Mouse (Mus musculus) midbrain, embryonic 11.5 days (tissue): Measurements from ENCODE around the gene Dvl1. TPM values are rescaled to one million over a fixed set of nuclear protein-coding genes. Genes with fewer than 3 reads are reported as not detected.

ENCODE experiments used
- ATAC-seq: fragments of 200-750 bp; cut with Nextera tagmentation; 2 replicates; pipeline ENCODE4 v1.8.0; 2017; ENCODE audit warnings: moderate TSS enrichment, moderate library complexity; ENCODE audit not compliant: low FRiP score
- DNase-seq: peaks from one replicate; pipeline ENCODE4 v3.0.0; 2015; ENCODE audit warnings: low spot score; ENCODE audit errors: missing footprints
- H3K27ac ChIP-seq: fragments of 300-500 bp; sonication (generic); 2 replicates; pipeline ENCODE4 v1.5.1; 2014; ENCODE audit warnings: low read depth, low read length
- H3K27me3 ChIP-seq: fragments of 300-500 bp; sonication (generic); 2 replicates; pipeline ENCODE4 v1.6.1; 2014; ENCODE audit warnings: mild to moderate bottlenecking, low read length, moderate library complexity, mixed read lengths; ENCODE audit not compliant: control insufficient read depth, insufficient read depth
- H3K36me3 ChIP-seq: fragments of 300-500 bp; sonication (generic); 2 replicates; pipeline ENCODE4 v1.6.1; 2014; ENCODE audit warnings: mild to moderate bottlenecking, low read length, moderate library complexity, mixed read lengths; ENCODE audit not compliant: control insufficient read depth, insufficient read depth
- H3K4me1 ChIP-seq: fragments of 300-500 bp; sonication (generic); 2 replicates; pipeline ENCODE4 v1.6.1; 2014; ENCODE audit warnings: low read length; ENCODE audit not compliant: control insufficient read depth, insufficient read depth
- H3K4me2 ChIP-seq: fragments of 300-500 bp; sonication (generic); 2 replicates; pipeline ENCODE4 v1.6.1; 2014; ENCODE audit warnings: mild to moderate bottlenecking, moderate library complexity
- H3K4me3 ChIP-seq: fragments of 300-500 bp; sonication (generic); 2 replicates; pipeline ENCODE4 v1.5.1; 2014; ENCODE audit warnings: low read depth, low read length
- H3K9ac ChIP-seq: fragments of 300-500 bp; sonication (generic); 2 replicates; pipeline ENCODE4 v1.6.1; 2014; ENCODE audit warnings: low read length
- H3K9me3 ChIP-seq: fragments of 300-500 bp; sonication (generic); 2 replicates; pipeline ENCODE4 v1.6.1; 2016; ENCODE audit warnings: low read length; ENCODE audit not compliant: control insufficient read depth
- WGBS: fragments of 180-500 bp; shearing (Covaris S2); extraction: QIAGEN DNeasy Blood & Tissue Kit; methylation state at CpG from one replicate; pipeline ENCODE4 v1.1.7; 2014; 5-methylcytosine and 5-hydroxymethylcytosine counted together
- polyA plus RNA-seq: library from polyadenylated mRNA; unstranded; fragments of >200 nt; fragmentation: Nextera tagmentation; extraction: Ambion mirVana; gene quantifications from 2 replicates; pipeline ENCODE4 v1.2.1, GENCODE M21; 2014

Gene Dvl1
- polyA plus RNA-seq, 1 experiment from 2014 or later: 10.7 TPM

- no peaks in the 10 kb centered on the region for H3K36me3 ChIP-seq
Observed at GRCm38 (mm10) chr4:155847591-155848352, 570 bp downstream of the Dvl1 start.

GRCm38 (mm10) chr4:155848434-155849095 lies 1.4 kb downstream of the Dvl1 start:
- Histone ChIP-seq H3K27me3 (no peaks in the 10 kb centered on the region), H3K9ac (peak overlapping the region; percentile 91), H3K4me2 (peak overlapping the region; percentile 94), H3K4me3 (peak overlapping the region; percentile 91), H3K36me3 (no peaks in the 10 kb centered on the region), H3K27ac (no peak overlapping the region), H3K9me3 (no peaks in the 10 kb centered on the region), H3K4me1 (peaks cover 22% of the 10 kb centered on the region)
- ATAC-seq: no peak
- WGBS: 58% methylated on average over 7 of the region's 7 CpGs
- DNase-seq: no peak

More at GRCm38 (mm10) chr4:155847591-155848352, 570 bp downstream of the Dvl1 start:
- Histone ChIP-seq H3K4me3 (peak overlapping the region; percentile 91), H3K4me1 (peaks cover 22% of the 10 kb centered on the region), H3K27ac (peak overlapping the region; percentile 30), H3K4me2 (peak overlapping the region; percentile 94), H3K9ac (peak overlapping the region; percentile 91), H3K9me3 (no peaks in the 10 kb centered on the region), H3K27me3 (no peaks in the 10 kb centered on the region)
- peak; percentile 93 for DNase-seq
- ATAC-seq: peak; percentile 75
- WGBS: 2% methylated on average over 62 of the region's 69 CpGs

- H3K4me3 ChIP-seq: no peak overlapping the region
Observed at GRCm38 (mm10) chr4:155849391-155849790, 2.2 kb downstream of the Dvl1 start.

GRCm38 (mm10) chr4:155849792-155850451 lies 2.7 kb downstream of the Dvl1 start:
- H3K36me3 ChIP-seq: no peaks in the 10 kb centered on the region
- no peak for DNase-seq
- no peak for ATAC-seq
- H3K4me2 ChIP-seq: no peak overlapping the region
- no peak overlapping the region for H3K9ac ChIP-seq
- WGBS: 90% methylated on average over 3 of the region's 3 CpGs
- H3K4me3 ChIP-seq: no peak overlapping the region
- no peak overlapping the region for H3K27ac ChIP-seq
- H3K9me3 ChIP-seq: no peaks in the 10 kb centered on the region
- H3K4me1 ChIP-seq: peaks cover 22% of the 10 kb centered on the region
- no peaks in the 10 kb centered on the region for H3K27me3 ChIP-seq

More at GRCm38 (mm10) chr4:155849391-155849790, 2.2 kb downstream of the Dvl1 start:
- Histone ChIP-seq H3K27me3 (no peaks in the 10 kb centered on the region), H3K4me2 (no peak overlapping the region), H3K4me1 (peaks cover 22% of the 10 kb centered on the region), H3K9ac (no peak overlapping the region; the same call in 1 of the 2 replicates), H3K9me3 (no peaks in the 10 kb centered on the region), H3K36me3 (no peaks in the 10 kb centered on the region), H3K27ac (no peak overlapping the region)
- DNase-seq: no peak
- WGBS: 97% methylated on average over 2 of the region's 2 CpGs
- no peak for ATAC-seq

- WGBS: 90% methylated on average over 3 of the region's 3 CpGs
Observed at GRCm38 (mm10) chr4:155851368-155851767, 4.2 kb downstream of the Dvl1 start.

GRCm38 (mm10) chr4:155851951-155852411 lies 4.8 kb downstream of the Dvl1 start:
- H3K4me2 ChIP-seq: no peak overlapping the region
- DNase-seq (no peak), ATAC-seq (no peak)
- H3K9ac ChIP-seq: no peak overlapping the region
- peaks cover 6% of the 10 kb centered on the region; the same call in 1 of the 2 replicates for H3K36me3 ChIP-seq
- 95% methylated on average over 2 of the region's 2 CpGs for WGBS
- H3K27me3 ChIP-seq: no peaks in the 10 kb centered on the region
- peaks cover 16% of the 10 kb centered on the region for H3K4me1 ChIP-seq
- H3K9me3 ChIP-seq: no peaks in the 10 kb centered on the region
- no peak overlapping the region for H3K27ac ChIP-seq
- no peak overlapping the region for H3K4me3 ChIP-seq

More at GRCm38 (mm10) chr4:155851368-155851767, 4.2 kb downstream of the Dvl1 start:
- H3K27me3 ChIP-seq: no peaks in the 10 kb centered on the region
- peaks cover 22% of the 10 kb centered on the region for H3K4me1 ChIP-seq
- H3K9me3 ChIP-seq: no peaks in the 10 kb centered on the region
- H3K27ac ChIP-seq: no peak overlapping the region
- H3K4me2 ChIP-seq: no peak overlapping the region
- H3K9ac ChIP-seq: no peak overlapping the region
- no peak for ATAC-seq
- no peak overlapping the region for H3K4me3 ChIP-seq
- peaks cover 6% of the 10 kb centered on the region; the same call in 1 of the 2 replicates for H3K36me3 ChIP-seq
- no peak for DNase-seq

GRCm38 (mm10) chr4:155853421-155853820 lies 6.2 kb downstream of the Dvl1 start:
- peaks cover 10% of the 10 kb centered on the region for H3K4me1 ChIP-seq
- DNase-seq: no peak
- H3K4me2 ChIP-seq: no peak overlapping the region
- H3K9me3 ChIP-seq: no peaks in the 10 kb centered on the region
- no peak overlapping the region for H3K9ac ChIP-seq
- ATAC-seq: no peak
- no peaks in the 10 kb centered on the region for H3K27me3 ChIP-seq
- peaks cover 6% of the 10 kb centered on the region; the same call in 1 of the 2 replicates for H3K36me3 ChIP-seq
- no peak overlapping the region for H3K27ac ChIP-seq
- no peak overlapping the region for H3K4me3 ChIP-seq
- WGBS: 95% methylated on average over 9 of the region's 9 CpGs

GRCm38 (mm10) chr4:155854991-155855390 lies 7.8 kb downstream of the Dvl1 start:
- no peak overlapping the region for H3K4me2 ChIP-seq
- H3K9me3 ChIP-seq: no peaks in the 10 kb centered on the region
- H3K4me3 ChIP-seq: no peak overlapping the region
- no peak for DNase-seq
- peaks cover 6% of the 10 kb centered on the region; the same call in 1 of the 2 replicates for H3K36me3 ChIP-seq
- H3K9ac ChIP-seq: no peak overlapping the region
- WGBS: 96% methylated on average over 12 of the region's 12 CpGs
- H3K4me1 ChIP-seq: no peaks in the 10 kb centered on the region
- ATAC-seq: peak; percentile 53
- H3K27ac ChIP-seq: no peak overlapping the region
- no peaks in the 10 kb centered on the region for H3K27me3 ChIP-seq
